Mouse (Mus musculus): ENCODE results near the gene Eif4a3.
"Not testable (repeated sequence)": the region's sequence is repeated elsewhere in the genome, so short reads cannot be mapped to it uniquely, and the experiment has no call there.

Gene Eif4a3

DNA sequence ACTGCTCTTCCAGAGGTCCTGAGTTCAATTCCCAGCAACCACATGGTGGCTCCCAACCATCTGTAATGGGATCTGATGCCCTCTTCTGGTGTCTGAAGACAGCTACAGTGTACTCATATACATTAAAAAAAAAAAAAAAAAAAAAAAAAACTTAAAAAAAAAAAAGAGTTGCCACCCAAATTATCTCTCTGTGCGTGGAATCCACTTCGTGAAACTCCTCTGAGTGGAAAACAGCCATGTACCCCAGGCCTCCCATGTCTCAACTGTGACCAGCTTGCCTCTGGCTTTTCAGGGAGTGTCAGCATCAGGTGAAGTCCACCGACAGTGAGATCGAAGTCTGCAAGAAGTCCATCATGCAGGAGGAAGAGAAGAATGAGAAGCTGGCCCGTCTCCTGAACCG, 54.3 kb downstream of the Eif4a3 start:
- not testable (repeated sequence) for DNase-seq (ENCODE audit: low read depth, low spot score)

DNA sequence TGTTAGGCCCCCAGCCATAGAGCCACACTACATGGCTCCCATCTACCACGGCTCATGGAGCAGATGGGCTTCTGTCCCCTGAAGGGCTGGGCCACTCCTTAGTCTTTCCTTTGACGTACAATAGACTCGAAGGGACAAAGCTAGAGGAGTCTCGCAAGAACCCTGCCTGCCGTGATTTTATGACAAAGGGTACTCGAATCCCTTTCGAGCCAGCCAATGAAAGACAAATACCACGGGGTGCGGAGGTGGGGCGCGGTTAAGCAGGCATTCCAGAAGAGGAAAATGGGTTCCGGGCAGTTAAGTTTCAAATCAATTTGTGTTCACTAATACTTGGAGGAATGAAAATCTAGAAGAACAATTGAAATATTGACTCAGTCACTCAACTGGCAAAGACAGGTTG, 60.4 kb downstream of the Eif4a3 start:
- DNase-seq (ENCODE audit: low read depth, low spot score), result no peak
